Mouse (Mus musculus): ENCODE measurements at regions not wholly inside any gene's neighbourhood (a gene's known extent, or its start where the extent isn't known, plus 50 kb on each side); places are given as distances from the start of the nearest gene placed in this dataset.

DNA sequence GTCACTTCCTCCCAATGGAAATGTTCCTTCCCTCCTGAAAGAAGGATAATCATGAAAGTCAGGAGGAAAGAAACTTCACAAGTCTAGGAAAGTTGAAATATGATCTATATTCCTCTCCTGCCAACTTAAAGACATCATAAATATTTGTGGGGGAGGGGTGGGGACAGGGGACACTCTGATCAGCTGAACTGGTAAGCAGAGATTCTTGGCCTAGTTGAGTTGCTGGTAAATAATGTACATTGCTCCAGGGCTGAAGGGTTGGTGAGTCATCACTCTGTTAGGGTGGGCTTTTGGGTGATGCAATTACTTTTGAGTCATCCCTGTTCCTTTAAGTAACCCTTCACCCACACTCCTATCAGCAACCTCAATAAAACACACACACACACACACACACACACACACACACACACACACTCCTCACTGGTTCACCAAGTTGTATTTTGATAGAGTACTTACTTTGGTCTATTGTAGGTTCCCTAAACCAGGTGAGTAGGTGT lies 56.0 kb downstream of the Ccdc71l start:
- Histone ChIP-seq H3K9ac (replicated peaks; ENCODE audit: low read length) (no peak overlapping the region), H3K36me3 (ENCODE audit: insufficient read depth, low read length) (no peaks in the 10 kb centered on the region), H3K27me3 (ENCODE audit: insufficient read depth, low read length) (no peaks in the 10 kb centered on the region), H3K27ac (no peak overlapping the region), H3K4me3 (ENCODE audit: low read length) (no peak overlapping the region), H3K9me3 (ENCODE audit: low read length) (no peaks in the 10 kb centered on the region), H3K4me1 (ENCODE audit: insufficient read depth, low read length) (no peaks in the 10 kb centered on the region), H3K4me2 (ENCODE audit: low read depth, low read length) (no peak overlapping the region)
- ATAC-seq (no peak), DNase-seq (ENCODE audit: low spot score) (no peak)
- no peak for TF ChIP-seq CTCF (IDR thresholded peaks at IDR 0.05; ENCODE audit: low read depth)

DNA sequence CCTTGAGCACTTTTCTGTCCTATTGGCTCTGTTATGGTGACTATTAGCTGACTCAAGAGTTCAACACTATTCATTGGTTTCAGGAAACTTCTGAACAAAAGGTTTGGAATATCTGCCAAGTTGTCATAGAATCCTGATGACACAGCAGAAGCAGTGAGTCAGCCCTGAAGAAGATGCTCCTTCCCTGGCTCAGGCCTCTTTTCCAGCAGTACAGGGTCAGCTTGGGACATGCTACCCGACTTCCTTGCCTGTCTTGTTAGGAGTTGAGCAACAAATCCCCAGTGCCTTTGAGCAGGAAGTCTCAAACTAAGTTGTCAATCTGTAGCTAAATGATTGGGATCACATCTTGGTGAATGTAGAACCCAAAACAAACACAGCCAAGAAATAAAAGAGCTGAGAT lies 56.6 kb downstream of the Ccdc71l start:
- no peak overlapping the region for H3K4me2 ChIP-seq (ENCODE audit: low read depth, low read length)
- no peaks in the 10 kb centered on the region for H3K27me3 ChIP-seq (ENCODE audit: insufficient read depth, low read length)
- no peak for DNase-seq (ENCODE audit: low spot score)
- TF ChIP-seq CTCF (IDR thresholded peaks at IDR 0.05; ENCODE audit: low read depth): no peak
- 87% methylated on average over 1 of the region's 1 CpGs for WGBS
- no peak for ATAC-seq
- H3K36me3 ChIP-seq (ENCODE audit: insufficient read depth, low read length): no peaks in the 10 kb centered on the region
- no peak overlapping the region for H3K9ac ChIP-seq (replicated peaks; ENCODE audit: low read length)
- H3K4me3 ChIP-seq (ENCODE audit: low read length): no peak overlapping the region
- H3K9me3 ChIP-seq (ENCODE audit: low read length): no peaks in the 10 kb centered on the region
- no peaks in the 10 kb centered on the region for H3K4me1 ChIP-seq (ENCODE audit: insufficient read depth, low read length)
- H3K27ac ChIP-seq: no peak overlapping the region

DNA sequence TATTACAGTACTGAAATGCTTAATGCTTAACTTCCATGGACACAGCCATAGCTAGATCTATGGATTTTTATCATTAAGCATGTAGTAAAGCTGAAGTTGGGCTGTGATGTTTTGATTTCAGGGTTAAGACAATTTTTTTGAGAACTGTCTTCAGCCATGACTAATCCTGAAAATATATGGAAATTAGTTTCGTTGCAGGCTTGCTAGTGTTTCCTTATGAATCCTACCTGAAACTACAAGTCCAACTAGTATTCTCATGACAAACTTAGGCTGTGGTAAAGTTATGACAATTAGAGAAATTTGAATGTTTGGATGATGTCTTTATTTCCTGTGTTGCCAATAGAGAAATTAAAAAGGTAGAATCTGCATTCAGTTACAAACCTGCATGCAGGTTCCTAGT lies 59.7 kb downstream of the Ccdc71l start:
- DNase-seq (ENCODE audit: low spot score) (no peak), ATAC-seq (no peak)
- no peak overlapping the region for H3K4me2 ChIP-seq (ENCODE audit: low read depth, low read length)
- no peaks in the 10 kb centered on the region for H3K9me3 ChIP-seq (ENCODE audit: low read length)
- H3K4me1 ChIP-seq (ENCODE audit: insufficient read depth, low read length): no peaks in the 10 kb centered on the region
- 74% methylated on average over 1 of the region's 1 CpGs for WGBS
- H3K9ac ChIP-seq (replicated peaks; ENCODE audit: low read length): no peak overlapping the region
- no peak overlapping the region for H3K27ac ChIP-seq
- H3K27me3 ChIP-seq (ENCODE audit: insufficient read depth, low read length): no peaks in the 10 kb centered on the region
- TF ChIP-seq CTCF (IDR thresholded peaks at IDR 0.05; ENCODE audit: low read depth): no peak
- no peak overlapping the region for H3K4me3 ChIP-seq (ENCODE audit: low read length)
- H3K36me3 ChIP-seq (ENCODE audit: insufficient read depth, low read length): no peaks in the 10 kb centered on the region

GRCm38 (mm10) chr12:32444770-32445169 lies 66.3 kb downstream of the Ccdc71l start:
- no peaks in the 10 kb centered on the region for H3K9me3 ChIP-seq (ENCODE audit: low read length)
- 87% methylated on average over 4 of the region's 4 CpGs for WGBS
- no peak overlapping the region for H3K9ac ChIP-seq (replicated peaks; ENCODE audit: low read length)
- no peak for ATAC-seq
- no peak overlapping the region for H3K27ac ChIP-seq
- no peak for DNase-seq (ENCODE audit: low spot score)
- H3K27me3 ChIP-seq (ENCODE audit: insufficient read depth, low read length): no peaks in the 10 kb centered on the region
- no peaks in the 10 kb centered on the region for H3K36me3 ChIP-seq (ENCODE audit: insufficient read depth, low read length)
- TF ChIP-seq CTCF (IDR thresholded peaks at IDR 0.05; ENCODE audit: low read depth): no peak
- H3K4me2 ChIP-seq (ENCODE audit: low read depth, low read length): no peak overlapping the region
- no peak overlapping the region for H3K4me3 ChIP-seq (ENCODE audit: low read length)
- H3K4me1 ChIP-seq (ENCODE audit: insufficient read depth, low read length): no peaks in the 10 kb centered on the region

GRCm38 (mm10) chr12:32445874-32446273 lies 67.4 kb downstream of the Ccdc71l start:
- ATAC-seq (no peak), DNase-seq (ENCODE audit: low spot score) (no peak)
- Histone ChIP-seq H3K9ac (replicated peaks; ENCODE audit: low read length) (no peak overlapping the region), H3K4me2 (ENCODE audit: low read depth, low read length) (no peak overlapping the region), H3K36me3 (ENCODE audit: insufficient read depth, low read length) (no peaks in the 10 kb centered on the region), H3K4me1 (ENCODE audit: insufficient read depth, low read length) (no peaks in the 10 kb centered on the region), H3K4me3 (ENCODE audit: low read length) (no peak overlapping the region), H3K27ac (no peak overlapping the region), H3K9me3 (ENCODE audit: low read length) (no peaks in the 10 kb centered on the region), H3K27me3 (ENCODE audit: insufficient read depth, low read length) (no peaks in the 10 kb centered on the region)
- TF ChIP-seq CTCF (IDR thresholded peaks at IDR 0.05; ENCODE audit: low read depth): no peak

DNA sequence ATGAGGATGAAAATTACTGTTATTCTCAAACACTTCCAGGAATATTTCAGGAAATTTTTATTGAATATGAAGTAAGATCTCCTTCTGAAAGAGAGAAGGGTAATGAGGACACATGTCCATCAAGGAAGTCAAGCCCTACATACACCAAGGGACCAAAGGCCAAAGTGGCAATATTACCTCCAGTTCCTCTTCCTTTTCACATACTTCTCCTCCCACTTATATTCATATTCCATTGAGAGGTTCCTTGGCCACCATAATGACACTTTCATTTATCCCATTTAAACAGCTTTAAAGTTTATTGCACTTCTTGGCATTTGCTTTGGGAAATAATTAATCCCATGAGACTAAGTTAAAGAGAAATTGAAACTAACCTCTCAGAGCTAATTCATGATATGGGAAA lies 70.9 kb downstream of the Ccdc71l start:
- no peaks in the 10 kb centered on the region for H3K9me3 ChIP-seq (ENCODE audit: low read length)
- H3K36me3 ChIP-seq (ENCODE audit: insufficient read depth, low read length): no peaks in the 10 kb centered on the region
- no peak overlapping the region for H3K27ac ChIP-seq
- no peak overlapping the region for H3K9ac ChIP-seq (replicated peaks; ENCODE audit: low read length)
- H3K4me1 ChIP-seq (ENCODE audit: insufficient read depth, low read length): no peaks in the 10 kb centered on the region
- no peak for DNase-seq (ENCODE audit: low spot score)
- no peak for TF ChIP-seq CTCF (IDR thresholded peaks at IDR 0.05; ENCODE audit: low read depth)
- H3K4me2 ChIP-seq (ENCODE audit: low read depth, low read length): no peak overlapping the region
- no peak overlapping the region for H3K4me3 ChIP-seq (ENCODE audit: low read length)
- ATAC-seq: no peak
- H3K27me3 ChIP-seq (ENCODE audit: insufficient read depth, low read length): no peaks in the 10 kb centered on the region

DNA sequence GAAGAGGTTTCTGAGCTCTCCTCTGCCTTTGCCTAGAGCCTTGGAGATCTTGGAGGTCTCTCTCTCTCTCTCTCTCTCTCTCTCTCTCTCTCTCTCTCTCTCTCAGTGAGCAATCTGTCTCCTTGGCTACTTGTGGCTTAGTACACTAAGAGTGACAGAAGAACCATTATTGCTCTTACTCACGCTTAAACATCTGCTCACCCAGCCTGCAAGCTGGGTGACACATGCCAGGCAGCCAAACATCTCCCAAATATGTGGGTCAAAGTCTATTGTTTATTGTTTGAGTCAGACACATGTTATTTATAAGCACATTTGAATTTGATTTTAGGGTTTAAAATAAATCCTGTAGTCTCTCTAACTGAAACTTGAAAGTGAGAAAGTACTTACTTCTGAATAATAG lies 72.7 kb downstream of the Ccdc71l start:
- Histone ChIP-seq H3K4me2 (ENCODE audit: low read depth, low read length) (no peak overlapping the region), H3K36me3 (ENCODE audit: insufficient read depth, low read length) (no peaks in the 10 kb centered on the region), H3K9me3 (ENCODE audit: low read length) (no peaks in the 10 kb centered on the region), H3K27ac (no peak overlapping the region), H3K4me1 (ENCODE audit: insufficient read depth, low read length) (no peaks in the 10 kb centered on the region), H3K4me3 (ENCODE audit: low read length) (no peak overlapping the region), H3K9ac (replicated peaks; ENCODE audit: low read length) (no peak overlapping the region), H3K27me3 (ENCODE audit: insufficient read depth, low read length) (no peaks in the 10 kb centered on the region)
- DNase-seq (ENCODE audit: low spot score) (no peak), ATAC-seq (no peak)
- TF ChIP-seq CTCF (IDR thresholded peaks at IDR 0.05; ENCODE audit: low read depth): no peak
- WGBS: 40% methylated on average over 1 of the region's 1 CpGs

All from hindbrain, postnatal 0 days (tissue).